Mouse (Mus musculus) megakaryocyte, embryonic 14.5 days (primary cell): ENCODE results near the gene Nacc2.

Experiments used
- FLI1 ChIP-seq: IDR thresholded peaks from 2 replicates; pipeline ENCODE4 v1.6.1; 2012; ENCODE audit warnings: low read length, inconsistent platforms, mixed read lengths
- GATA1 ChIP-seq: IDR thresholded peaks from 3 replicates; pipeline ENCODE4 v1.6.1; 2012; ENCODE audit warnings: mixed read lengths, low read length, inconsistent platforms, borderline replicate concordance

GRCm38 (mm10) chr2:26089005-26089404 lies 34.0 kb downstream of the Nacc2 start:
- TF ChIP-seq GATA1, result 0 out of 3 replicates have a peak, but pooled peaks have one; percentile 27
- TF ChIP-seq FLI1, result no peak
